Mouse (Mus musculus) inflammation-experienced regulatory T-cells, adult 6 months (primary cell): ENCODE measurements at regions not wholly inside any gene's neighbourhood (a gene's known extent, or its start where the extent isn't known, plus 50 kb on each side); places are given as distances from the start of the nearest gene placed in this dataset.

Source experiments
- ATAC-seq: one replicate; pipeline ENCODE4 v1.8.0; 2017

DNA sequence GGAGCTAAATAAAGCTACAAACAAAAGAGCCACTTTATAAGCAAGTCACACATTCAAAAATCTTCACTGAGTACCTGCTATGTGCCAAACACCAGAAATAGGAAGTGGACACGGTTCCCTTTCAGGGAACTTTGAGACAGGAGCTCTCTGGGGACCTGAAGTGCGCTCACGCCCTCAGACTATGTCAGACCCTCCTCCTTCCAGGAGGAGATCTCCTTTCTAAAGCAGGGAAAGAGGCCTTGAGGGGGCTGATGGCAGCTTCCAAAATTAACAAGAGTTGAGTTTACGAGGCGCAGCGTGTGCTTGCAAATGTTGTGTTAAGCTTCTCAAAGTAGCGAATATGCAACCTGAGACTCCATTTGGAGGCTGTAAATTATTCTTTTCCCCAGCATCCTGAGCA lies 204.0 kb upstream of the Cdh5 start:
- no peak for ATAC-seq

DNA sequence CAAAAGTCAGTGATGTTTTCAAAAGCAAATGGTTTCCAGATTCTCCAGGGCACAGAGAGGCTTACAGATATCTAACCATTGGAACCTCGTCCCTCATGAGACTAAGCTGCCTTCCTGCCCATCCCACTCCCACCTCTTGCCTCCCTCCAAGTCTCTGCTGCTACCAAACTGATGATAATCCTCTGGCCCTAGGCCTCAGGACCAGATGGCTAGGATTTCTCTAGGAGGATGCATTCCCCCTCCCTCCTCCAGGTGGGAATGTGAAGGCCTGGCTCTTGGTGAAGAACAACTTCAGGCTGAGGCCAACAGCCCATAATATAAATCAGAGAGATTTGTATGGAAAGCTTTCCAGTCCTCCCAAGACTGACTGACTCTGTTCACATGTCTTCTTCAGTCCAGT lies 198.9 kb upstream of the Cdh5 start:
- ATAC-seq: no peak

DNA sequence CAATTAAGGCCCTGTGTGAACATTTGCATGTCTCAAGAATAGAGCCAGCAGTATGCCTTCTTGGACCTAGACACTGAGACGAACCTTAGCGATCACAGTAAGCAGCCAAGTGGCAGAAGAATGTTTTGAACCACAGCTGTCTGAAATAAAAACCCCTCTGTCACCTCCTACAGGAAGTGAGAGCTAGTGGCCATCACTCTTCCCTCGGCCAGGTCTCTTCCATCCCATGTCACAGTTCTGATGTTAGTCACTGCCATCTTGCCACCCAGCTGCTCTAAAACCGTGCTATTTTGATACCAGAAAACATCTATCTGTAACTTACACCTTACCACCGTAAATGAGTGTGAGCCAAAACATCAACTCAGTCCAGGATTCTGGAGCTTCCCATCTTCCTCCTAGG lies 197.8 kb upstream of the Cdh5 start:
- ATAC-seq: no peak

DNA sequence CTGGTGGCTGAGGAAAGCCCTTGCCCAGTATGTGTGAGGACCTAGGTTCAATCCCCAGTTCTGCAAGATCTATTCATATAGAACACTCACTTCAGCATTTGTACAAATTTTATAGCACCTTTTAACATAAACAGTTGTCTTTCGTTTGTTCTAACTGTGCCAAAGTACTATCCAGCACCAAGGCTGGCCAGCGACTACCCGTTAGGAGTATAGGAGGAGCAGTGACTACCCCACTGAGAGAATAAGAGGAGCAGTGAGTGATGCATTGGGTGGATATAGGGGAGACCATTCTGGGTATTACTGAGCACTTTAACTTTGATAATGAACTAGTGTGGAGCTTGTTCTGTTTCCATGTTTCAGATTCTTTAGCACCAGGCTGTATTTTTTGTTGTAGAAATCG lies 193.8 kb upstream of the Cdh5 start:
- no peak for ATAC-seq

DNA sequence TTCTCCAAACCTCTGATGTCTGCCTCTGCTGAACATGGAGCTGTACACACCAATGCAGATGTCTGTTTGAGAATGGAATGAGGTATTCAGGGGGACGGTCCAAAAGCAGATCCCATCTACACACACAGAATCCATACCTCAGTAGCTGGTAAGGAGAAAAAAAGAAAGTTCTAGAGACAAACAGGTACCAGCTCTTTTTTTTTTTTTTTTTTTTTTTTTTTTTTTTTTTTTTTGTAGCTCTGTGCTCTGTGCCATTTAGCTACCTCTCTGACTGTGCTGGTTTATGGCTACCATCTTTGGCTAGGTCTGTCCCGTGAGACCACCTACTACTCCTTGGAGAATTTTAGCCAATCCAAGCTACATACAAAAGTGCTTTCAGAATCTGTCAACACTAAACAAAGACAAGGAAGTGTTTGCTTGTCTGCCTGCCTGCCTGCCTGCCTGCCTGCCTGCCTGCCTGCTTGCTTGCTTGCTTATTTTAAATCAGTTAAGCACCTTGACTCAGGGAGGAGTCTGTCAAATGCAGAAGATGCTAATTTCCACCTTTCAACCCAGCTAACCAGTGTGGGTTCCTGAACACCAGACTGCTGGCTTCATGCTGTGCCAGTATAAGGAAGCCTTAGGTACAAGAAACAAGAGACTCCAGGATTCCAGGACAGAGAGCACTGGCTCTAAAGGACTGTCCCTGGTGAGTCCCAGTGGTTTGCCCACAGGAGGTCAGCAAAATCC lies 190.0 kb upstream of the Cdh5 start:
- ATAC-seq: no peak

DNA sequence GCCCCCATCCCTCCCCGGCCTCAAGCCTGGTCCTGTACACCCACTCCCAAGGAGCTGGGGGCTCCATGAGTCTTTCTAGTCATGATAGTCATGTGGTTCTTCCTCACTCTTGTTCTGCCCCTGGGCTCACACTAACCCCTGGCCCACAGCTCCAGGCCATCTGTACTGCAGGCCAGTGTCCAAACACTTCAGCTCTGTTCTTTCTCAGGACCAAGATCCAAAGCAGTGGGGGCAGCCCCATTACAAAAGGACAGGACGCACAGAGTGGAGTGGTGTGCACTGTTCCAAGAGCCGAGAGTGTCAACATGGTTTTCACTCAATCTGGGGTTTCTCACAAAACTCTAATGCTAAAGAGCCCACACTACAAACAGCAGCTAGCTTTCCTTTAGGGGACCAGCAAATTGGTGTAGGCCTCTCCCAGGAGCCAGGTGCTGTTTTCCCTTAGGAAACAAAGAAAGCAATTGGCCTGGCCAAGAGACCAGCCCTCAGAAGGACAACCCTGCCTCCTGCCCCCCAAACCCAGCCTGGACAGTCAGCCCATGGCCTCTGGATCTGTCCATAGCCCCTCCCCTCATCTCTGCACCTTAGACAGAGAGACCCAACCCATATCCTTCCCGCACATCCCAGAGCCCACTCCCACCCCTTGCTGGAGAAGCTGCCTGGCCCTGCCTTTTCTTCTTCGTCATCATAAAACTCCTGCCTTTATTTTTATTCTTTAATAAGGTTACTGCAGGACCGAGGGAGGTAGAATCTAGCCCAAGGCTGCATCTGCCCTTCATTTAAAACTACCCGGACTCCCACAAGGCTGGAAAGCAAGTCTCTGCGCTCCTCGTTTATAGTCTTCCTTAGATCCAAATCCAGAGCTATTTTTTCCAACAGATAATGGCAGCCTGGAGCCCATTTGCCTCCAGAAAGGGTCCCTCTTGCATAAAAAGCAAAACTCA lies 188.2 kb upstream of the Cdh5 start:
- ATAC-seq: no peak

DNA sequence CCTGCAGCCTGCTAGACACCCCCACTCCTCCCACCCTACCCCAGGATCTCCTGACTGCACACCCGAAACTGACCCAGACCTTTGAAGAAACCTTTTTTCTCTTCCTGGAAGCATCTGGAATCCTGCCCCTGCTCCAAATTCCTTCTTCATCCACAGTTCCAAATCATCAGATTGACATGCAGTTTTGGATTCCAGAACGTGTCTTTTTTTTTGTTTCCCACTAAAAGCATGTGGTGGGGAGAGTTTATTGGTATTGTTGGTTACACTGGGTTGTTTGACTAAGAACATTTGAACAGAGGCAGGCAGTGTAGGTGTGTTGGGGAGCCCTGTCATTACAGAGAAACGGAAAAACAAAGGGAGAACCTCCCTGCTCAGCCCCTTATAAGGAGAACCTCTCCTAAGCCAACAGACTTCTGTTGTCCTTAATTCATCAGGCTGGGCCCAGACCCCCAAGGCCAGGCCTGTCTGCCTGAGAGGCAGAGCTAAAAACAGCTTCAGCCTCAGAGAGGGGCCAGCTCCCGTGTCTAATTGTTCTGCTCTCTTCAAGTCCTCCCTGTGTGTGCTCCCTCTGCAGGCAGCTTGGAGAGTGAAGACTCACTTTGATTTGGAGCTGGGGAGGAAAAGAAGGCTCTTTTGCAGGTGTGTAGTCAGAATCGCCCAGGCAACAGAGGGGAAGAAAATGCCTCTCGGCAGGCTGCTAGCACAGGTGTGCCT lies 187.3 kb upstream of the Cdh5 start:
- no peak for ATAC-seq

DNA sequence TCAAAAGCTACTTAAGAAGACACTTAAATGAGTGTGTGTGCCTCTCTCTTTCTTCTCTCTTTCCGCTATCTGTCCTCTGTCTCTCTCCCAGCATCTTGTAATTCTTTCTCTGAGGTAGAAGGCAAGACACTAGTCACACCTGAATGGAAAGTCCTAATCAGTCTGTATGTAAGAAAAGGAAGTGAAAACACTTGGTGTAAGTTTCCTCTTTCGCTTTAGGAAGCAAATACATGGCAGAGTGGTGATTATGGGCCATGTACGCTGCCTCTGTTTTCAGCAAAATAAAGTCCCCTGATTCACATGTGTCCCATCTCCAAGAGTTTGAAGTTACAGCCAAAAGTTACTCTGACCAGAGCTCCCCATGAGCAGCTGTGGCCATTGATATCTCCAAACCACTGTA lies 182.1 kb upstream of the Cdh5 start:
- ATAC-seq: no peak

DNA sequence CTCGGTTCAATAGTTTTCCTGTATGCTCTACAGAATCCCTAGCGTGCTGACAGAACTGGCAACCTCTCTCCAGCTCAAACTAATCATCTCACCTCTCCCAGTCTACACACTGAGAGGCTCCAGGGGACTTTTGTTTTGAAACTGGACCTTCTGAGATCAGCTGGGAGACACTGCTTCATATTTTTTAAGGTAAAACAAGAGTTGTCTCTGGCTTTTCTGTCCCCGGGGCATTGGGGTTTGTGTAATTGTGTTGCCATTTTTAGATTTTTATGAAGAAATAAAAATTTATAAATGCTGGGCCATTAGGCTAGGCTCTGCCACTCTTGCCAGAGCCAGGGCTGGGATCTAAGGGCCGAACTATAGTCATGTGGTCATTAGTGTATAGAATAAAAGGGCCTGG lies 179.8 kb upstream of the Cdh5 start:
- no peak for ATAC-seq

DNA sequence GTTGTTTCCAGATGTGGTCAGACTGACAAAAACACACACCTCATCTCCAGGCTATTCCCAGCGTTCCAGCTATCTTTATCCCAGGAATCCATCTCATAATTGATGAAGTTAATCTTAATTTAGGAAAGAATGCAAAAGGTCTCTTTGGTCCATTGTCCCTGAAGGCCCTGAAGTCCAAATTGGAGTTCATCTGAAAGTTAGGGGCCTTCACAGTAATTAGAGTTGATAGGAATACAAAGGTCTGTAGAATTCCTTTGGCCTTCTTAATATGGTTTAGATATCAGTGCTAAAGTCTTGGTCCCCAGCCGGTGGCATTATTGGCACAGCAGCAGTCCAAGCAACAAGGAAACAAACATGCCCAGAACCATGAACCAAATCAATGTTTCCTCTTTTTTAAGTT lies 178.7 kb upstream of the Cdh5 start:
- ATAC-seq: no peak

DNA sequence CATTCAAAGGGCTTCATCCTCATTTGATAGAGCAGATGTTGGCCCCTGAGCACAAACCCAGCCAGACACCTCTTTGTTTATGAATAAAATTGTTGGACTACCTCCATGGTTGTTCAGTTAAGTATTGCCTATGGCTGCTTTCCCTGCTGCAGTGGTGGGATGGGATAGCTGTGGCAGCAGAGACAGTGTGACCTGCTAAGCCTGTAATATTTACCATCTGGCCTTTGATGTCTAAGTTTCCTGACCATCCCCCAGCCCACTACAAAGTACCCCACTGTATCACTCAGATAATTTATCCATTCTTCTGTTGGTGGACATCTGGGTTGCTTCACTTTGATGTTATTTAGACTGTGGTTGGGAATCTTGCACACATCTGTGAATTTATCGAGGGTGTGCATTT lies 168.7 kb upstream of the Cdh5 start:
- ATAC-seq: no peak

DNA sequence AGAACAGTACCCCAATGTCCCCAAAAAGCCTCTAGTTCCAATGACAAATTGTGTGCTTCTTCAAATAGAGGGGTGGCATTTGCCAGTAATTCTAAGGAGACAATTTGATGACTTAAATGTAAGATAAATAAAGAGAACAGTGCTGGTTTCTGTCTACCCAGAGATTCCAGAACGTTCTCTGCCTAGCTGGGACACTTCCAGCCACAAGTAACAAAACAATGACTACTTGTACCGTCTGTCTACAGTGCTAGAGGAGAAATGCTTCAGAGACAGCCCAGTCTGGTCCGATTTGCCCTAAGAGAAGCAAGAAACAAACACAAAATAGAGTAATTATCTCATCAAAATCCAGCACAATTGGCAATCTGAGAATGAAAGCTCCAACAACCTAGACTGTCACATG lies 164.9 kb upstream of the Cdh5 start:
- ATAC-seq: no peak

DNA sequence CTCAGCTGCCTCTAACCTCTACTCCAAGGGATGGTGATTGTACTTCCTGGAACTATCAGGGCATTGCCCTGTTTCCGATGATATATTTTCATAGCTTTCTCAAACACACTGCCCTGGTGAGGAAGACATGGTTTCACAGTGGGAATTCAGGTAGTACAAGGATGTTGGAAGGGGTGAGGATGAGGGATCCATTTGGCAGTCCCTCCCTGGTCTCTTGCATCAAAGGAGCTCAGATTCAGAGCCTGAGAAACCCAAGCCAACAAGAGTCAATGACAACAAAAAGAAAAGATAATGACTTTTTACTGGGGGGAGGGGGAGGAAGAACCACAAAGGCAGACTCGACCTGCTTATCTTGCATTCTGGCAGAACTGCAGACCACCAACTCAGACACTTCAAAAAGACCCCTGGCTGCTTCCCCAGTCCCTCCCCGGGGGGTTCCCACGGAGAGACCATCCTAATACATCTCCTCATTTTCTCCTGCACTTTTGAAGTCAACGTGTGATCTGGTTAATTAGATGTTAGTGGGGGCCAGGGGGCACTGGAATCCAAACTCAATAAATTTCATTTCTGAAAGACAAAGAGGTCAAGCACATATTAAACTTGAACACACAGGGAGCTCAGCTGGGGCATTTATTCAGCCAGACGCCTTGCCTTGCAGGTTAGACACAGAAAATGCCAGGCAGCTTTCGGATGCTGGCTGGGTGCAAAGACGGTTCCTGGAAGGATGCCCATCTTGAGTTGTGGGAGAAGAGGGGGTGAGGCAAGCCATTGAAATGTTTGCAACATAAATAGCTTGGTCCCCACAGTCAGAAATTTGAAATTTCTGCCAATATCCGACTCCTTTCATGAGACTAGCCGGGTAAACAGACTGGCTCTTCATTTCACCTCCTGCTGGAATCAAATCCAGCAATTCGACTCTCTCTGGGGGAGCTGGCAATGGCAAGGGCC lies 162.9 kb upstream of the Cdh5 start:
- ATAC-seq: no peak

DNA sequence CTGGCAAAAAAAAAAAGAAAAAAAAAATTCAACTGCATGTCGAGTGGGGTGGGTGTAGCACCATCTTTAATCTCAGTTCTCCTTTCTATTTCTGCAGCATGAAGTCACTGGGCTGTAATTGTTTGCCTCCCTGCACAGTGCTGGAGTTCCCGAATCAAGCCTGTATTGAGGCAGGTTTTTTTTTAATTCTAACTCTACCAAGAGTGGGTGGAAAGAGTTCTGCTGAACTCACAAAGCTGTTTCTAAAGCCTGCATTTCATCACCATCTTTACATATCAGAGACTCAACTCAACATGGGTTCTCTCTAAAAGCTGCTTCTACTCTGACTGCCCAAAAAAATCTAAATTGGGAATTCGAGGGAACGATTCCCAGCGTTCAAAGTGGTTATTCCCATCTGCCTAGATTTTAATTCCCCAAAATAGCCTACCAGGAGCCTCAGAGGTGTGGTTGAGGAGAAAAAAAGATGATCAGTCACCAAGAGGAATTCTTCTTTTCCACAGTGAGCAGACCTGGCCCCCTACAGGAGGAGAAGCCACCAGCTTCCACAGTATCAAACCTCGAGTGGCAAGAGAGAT lies 160.4 kb upstream of the Cdh5 start:
- ATAC-seq: no peak

DNA sequence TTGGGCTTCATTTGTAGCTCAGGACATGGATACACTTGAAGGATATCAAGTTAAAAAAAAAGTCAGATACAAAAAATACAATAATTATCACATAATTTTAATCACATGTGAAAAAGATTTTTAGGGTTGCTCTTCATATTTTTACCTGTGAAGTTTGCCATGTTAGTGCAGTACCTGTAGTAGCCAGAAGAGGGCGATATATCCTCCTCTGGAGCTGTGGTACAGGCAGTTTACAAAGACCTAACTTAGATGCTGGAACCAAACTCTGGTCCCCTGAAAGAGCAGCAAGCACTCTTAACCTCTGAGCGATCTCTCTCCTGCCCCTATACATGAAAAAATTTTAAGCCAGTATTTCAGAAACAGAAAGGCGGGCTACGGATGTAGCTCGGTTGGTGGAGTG lies 153.0 kb upstream of the Cdh5 start:
- no peak for ATAC-seq

DNA sequence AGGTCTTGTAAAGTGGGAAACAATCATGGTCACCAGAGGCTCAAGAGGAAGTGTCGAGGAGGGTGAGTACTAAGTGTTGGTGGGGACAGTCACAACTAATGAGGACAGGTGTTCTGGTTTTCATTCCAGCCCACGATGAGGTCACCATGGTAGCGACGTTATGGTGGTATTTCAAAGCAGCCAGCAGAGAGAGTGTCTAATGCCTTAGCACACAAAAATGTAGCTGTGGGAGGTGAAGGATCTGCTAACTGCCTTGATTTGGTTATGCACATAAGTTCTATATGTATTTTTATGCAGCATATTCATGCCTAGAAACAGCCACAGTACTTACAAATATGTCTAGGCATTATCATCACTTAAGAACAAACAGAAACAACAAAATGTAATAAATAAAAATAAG lies 151.0 kb upstream of the Cdh5 start:
- no peak for ATAC-seq

DNA sequence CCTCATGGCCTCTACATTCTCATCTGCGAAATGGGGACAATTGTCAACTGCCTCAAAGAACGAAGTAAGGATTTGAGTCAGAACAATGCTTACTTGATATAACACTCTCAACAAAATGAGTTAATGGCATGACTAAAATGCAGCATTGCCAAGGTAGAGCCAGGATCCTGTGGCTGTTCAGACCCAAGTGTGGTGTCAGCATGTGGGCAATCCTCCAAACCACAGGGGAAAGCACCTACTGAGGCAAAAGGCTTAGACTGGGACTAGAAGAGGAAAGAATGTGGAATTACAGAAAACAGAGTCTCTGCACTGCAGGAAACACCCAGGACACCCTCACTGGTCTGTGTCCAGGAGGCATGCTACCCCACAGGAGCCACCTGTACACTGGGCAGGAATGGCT lies 147.8 kb upstream of the Cdh5 start:
- ATAC-seq: no peak

DNA sequence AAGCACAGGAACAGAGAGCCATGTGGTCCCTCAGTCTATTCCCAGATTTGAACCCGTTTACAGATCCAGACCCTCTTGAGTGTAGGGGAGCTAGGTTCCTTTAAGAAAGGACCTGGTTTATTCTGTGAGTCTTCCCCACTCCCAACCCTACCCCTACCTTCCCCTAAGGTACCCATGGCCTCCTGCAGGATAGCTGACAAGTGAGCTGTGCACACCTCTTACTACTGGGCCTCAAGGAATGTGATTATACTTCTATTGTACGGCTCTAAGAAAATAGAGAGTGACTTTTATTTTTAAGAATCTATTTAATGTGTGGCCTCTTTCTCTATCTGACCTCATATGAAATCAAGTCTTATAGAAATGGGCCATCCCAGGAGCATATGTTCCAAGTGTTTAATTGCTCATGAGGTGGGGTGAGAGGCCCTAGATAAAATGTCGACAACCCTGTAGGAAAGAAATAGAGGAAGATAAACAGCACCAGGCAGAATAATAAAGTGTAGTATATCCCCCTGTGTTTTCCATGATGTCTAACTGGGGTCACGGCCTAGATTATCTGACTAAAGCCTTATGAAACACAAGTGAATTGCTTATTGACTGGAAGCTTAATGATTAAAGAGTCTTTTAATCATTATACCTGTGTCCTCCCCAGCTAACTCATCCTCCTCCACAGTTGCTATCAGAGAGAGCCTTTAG lies 145.7 kb upstream of the Cdh5 start:
- ATAC-seq: no peak

DNA sequence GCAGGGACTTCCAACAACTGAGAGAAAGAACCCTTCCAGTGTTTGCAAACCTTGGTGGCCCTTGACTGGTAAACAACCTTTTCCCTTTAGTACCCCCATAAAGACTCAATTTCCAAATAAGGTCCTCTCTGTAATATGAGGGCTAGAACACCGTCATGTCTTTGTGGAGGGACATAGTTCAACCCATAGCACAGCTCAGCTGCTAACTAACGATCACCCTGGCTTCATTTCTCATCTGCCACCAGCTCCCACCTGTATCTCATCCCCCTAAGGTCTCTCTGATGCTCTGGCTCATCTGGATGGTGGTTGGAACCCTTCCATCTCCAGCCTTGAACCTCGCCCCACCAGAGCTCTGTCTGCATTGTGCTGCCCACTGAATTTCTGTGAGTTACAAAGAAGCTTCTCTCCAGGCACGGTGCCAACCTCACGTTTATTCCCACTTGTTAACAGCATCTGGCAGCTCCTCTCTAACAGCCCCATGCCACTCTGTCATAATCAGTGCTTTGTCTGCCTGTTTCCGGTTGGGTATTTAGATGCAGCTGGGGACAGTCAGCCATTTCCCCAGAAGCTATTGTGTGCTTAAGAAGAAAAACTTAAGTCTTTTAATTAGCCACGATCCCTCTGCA lies 137.0 kb upstream of the Cdh5 start:
- ATAC-seq: no peak

DNA sequence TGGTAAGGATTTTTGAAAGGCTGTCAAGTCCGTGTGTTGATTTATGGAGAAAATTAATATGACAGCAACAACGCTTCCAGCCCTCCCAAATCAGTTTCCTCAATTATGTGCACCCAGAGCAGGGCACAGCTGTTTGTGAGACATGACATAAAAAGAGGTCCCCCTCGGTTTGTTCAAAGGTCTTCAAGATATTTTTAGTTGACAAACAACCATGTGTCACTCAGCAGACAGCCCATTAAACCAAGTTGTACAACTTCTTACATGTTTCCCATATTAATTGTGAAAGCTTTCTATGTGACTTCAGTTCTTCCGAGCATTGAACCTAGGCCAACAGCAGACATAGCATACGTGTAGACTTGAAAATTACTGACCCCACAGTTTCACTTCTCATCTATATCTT lies 131.5 kb upstream of the Cdh5 start:
- ATAC-seq: no peak

DNA sequence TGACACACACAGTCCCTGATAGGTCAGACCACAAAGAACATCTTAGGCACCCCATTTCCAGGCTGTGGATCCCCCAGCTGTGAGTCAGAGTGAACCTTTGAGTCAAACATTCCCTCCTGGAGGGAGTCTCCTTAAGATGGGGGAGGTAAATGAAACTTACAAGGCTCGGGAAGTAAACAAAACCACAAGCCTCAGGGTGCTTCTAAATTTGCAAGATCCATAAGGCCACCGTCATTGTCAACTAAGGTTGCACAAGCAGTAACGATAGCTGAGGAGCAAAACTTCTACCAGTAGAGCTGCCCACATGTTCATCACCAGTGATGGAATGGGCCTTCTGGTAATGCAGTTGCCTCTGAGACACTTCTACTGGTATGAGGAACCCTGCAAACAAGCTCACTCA lies 130.9 kb upstream of the Cdh5 start:
- no peak for ATAC-seq
